Mouse (Mus musculus) MEL (cell line): ENCODE data around the gene Tbc1d1. TPM values are rescaled to one million over a fixed set of nuclear protein-coding genes. Genes with fewer than 3 reads are reported as not detected.

Experiments
- DNase-seq: peaks from one replicate; pipeline ENCODE4 v3.0.0; 2011; ENCODE audit warnings: low read depth, low spot score
- H3K27ac ChIP-seq: 2 replicates; pipeline ENCODE4 v1.5.1; 2012; ENCODE audit warnings: low read depth, mild to moderate bottlenecking, control low read depth, low read length, moderate library complexity; ENCODE audit not compliant: control insufficient read depth
- H3K27me3 ChIP-seq, 2 experiments: fragments of 150-350 bp in 1 of 2; sonication (generic) in 1 of 2; 2 replicates each; pipeline ENCODE4 v1.6.1; 2012; ENCODE audit warnings: low read length in 2 of 2, mild to moderate bottlenecking in 2 of 2, improper control_type of control experiment in 1 of 2, moderate library complexity in 1 of 2; ENCODE audit not compliant: insufficient read depth in 2 of 2, control insufficient read depth in 1 of 2
- H3K36me3 ChIP-seq, 2 experiments: 2 replicates each; pipeline ENCODE4 v1.6.1; 2012 to 2014; ENCODE audit warnings: low read length in 2 of 2, improper control_type of control experiment in 1 of 2, inconsistent platforms in 1 of 2, mild to moderate bottlenecking in 1 of 2; ENCODE audit not compliant: insufficient read depth in 2 of 2, control insufficient read depth in 1 of 2
- H3K4me1 ChIP-seq, 2 experiments: fragments of 150-350 bp in 1 of 2; sonication (generic) in 1 of 2; 2 replicates each; pipeline ENCODE4 v1.6.1; 2012; ENCODE audit warnings: low read length in 2 of 2, improper control_type of control experiment in 1 of 2, mild to moderate bottlenecking in 1 of 2; ENCODE audit not compliant: insufficient read depth in 2 of 2, control insufficient read depth in 1 of 2
- H3K4me3 ChIP-seq, 2 experiments: fragments of 150-350 bp in 1 of 2; sonication (generic) in 1 of 2; 2 replicates each; pipeline ENCODE4 v1.5.1; 2012; ENCODE audit warnings: low read depth in 2 of 2, low read length in 2 of 2, mild to moderate bottlenecking in 2 of 2, moderate library complexity in 2 of 2, control low read depth in 1 of 2, improper control_type of control experiment in 1 of 2; ENCODE audit not compliant: control insufficient read depth in 1 of 2, insufficient read depth in 1 of 2
- H3K79me2 ChIP-seq: 2 replicates; pipeline ENCODE4 v1.6.1; 2012; ENCODE audit warnings: mild to moderate bottlenecking, low read length, moderate library complexity; ENCODE audit not compliant: control insufficient read depth, poor library complexity, insufficient read depth
- H3K9ac ChIP-seq: 2 replicates; pipeline ENCODE4 v1.6.1; 2012; ENCODE audit warnings: low read depth, mild to moderate bottlenecking, control low read depth, low read length, moderate library complexity; ENCODE audit not compliant: control insufficient read depth, poor library complexity, severe bottlenecking
- H3K9me3 ChIP-seq: fragments of 150-350 bp; sonication (generic); replicated peaks from 2 replicates; pipeline ENCODE4 v1.6.1; 2012; ENCODE audit warnings: mild to moderate bottlenecking, low read length, improper control_type of control experiment, moderate library complexity; ENCODE audit not compliant: insufficient read depth
- CHD1 ChIP-seq: IDR thresholded peaks from 2 replicates; pipeline ENCODE4 v1.6.1; 2012; ENCODE audit warnings: low read depth, mild to moderate bottlenecking, inconsistent platforms, low read length, improper control_type of control experiment
- CHD2 ChIP-seq: IDR thresholded peaks from 2 replicates; pipeline ENCODE4 v1.6.1; 2011; ENCODE audit warnings: low read length, improper control_type of control experiment
- CTCF ChIP-seq, 3 experiments: IDR thresholded peaks in 2 of 3; conservative IDR thresholded peaks in 1 of 3; 2 replicates each; pipeline ENCODE4 v1.5.1; 2011 to 2012; ENCODE audit warnings: low read length in 3 of 3, low read depth in 2 of 3, mild to moderate bottlenecking in 2 of 3, improper control_type of control experiment in 1 of 3, inconsistent platforms in 1 of 3, mixed read lengths in 1 of 3, moderate library complexity in 1 of 3; ENCODE audit not compliant: control insufficient read depth in 1 of 3, insufficient read depth in 1 of 3, poor library complexity in 1 of 3, severe bottlenecking in 1 of 3
- ETS1 ChIP-seq: IDR thresholded peaks from 2 replicates; pipeline ENCODE4 v1.6.1; 2012; ENCODE audit warnings: low read depth, mild to moderate bottlenecking, inconsistent platforms, low read length, improper control_type of control experiment, moderate library complexity
- GABPA ChIP-seq: IDR thresholded peaks from 2 replicates; pipeline ENCODE4 v1.6.1; 2012; ENCODE audit warnings: low read depth, mild to moderate bottlenecking, inconsistent platforms, low read length, improper control_type of control experiment, moderate library complexity
- GATA1 ChIP-seq: IDR thresholded peaks from 2 replicates; pipeline ENCODE4 v1.6.1; 2011; ENCODE audit warnings: low read depth, low read length, improper control_type of control experiment
- HCFC1 ChIP-seq: IDR thresholded peaks from 2 replicates; pipeline ENCODE4 v1.6.1; 2012; ENCODE audit warnings: low read depth, mild to moderate bottlenecking, inconsistent platforms, low read length, improper control_type of control experiment, moderate library complexity
- JUND ChIP-seq: IDR thresholded peaks from 2 replicates; pipeline ENCODE4 v1.6.1; 2011; ENCODE audit warnings: low read depth, mild to moderate bottlenecking, improper control_type of control experiment, low read length
- KAT2A ChIP-seq: conservative IDR thresholded peaks from 2 replicates; pipeline ENCODE4 v1.6.1; 2012; ENCODE audit warnings: low read depth, low read length, improper control_type of control experiment, inconsistent platforms
- MAFK ChIP-seq: IDR thresholded peaks from 2 replicates; pipeline ENCODE4 v1.6.1; 2011; ENCODE audit warnings: low read depth, mild to moderate bottlenecking, low read length, improper control_type of control experiment, borderline replicate concordance
- MAX ChIP-seq: IDR thresholded peaks from 2 replicates; pipeline ENCODE4 v1.6.1; 2011; ENCODE audit warnings: low read length, improper control_type of control experiment
- MAZ ChIP-seq: IDR thresholded peaks from 2 replicates; pipeline ENCODE4 v1.6.1; 2012; ENCODE audit warnings: low read depth, mild to moderate bottlenecking, inconsistent platforms, low read length, improper control_type of control experiment
- MEF2A ChIP-seq: IDR thresholded peaks from 2 replicates; pipeline ENCODE4 v1.6.1; 2014; ENCODE audit warnings: low read depth, mild to moderate bottlenecking, inconsistent platforms, low read length, improper control_type of control experiment; ENCODE audit not compliant: poor library complexity, insufficient replicate concordance, severe bottlenecking; ENCODE audit errors: extremely low read depth
- MXI1 ChIP-seq: IDR thresholded peaks from 2 replicates; pipeline ENCODE4 v1.6.1; 2011; ENCODE audit warnings: mild to moderate bottlenecking, low read depth, low read length, improper control_type of control experiment
- MYB ChIP-seq: IDR thresholded peaks from 2 replicates; pipeline ENCODE4 v1.6.1; 2011; ENCODE audit warnings: mild to moderate bottlenecking, low read depth, low read length, improper control_type of control experiment
- MYC ChIP-seq: IDR thresholded peaks from 2 replicates; pipeline ENCODE4 v1.6.1; 2011; ENCODE audit warnings: low read depth, mild to moderate bottlenecking, low read length, improper control_type of control experiment, moderate library complexity
- NELFE ChIP-seq: IDR thresholded peaks from 2 replicates; pipeline ENCODE4 v1.6.1; 2011; ENCODE audit warnings: low read depth, low read length, improper control_type of control experiment
- NRF1 ChIP-seq: IDR thresholded peaks from 2 replicates; pipeline ENCODE4 v1.6.1; 2014; ENCODE audit warnings: low read depth, mild to moderate bottlenecking, inconsistent platforms, low read length, improper control_type of control experiment, moderate library complexity; ENCODE audit not compliant: poor library complexity, insufficient read depth, severe bottlenecking
- POLR2A ChIP-seq, 2 experiments: IDR thresholded peaks; 2 replicates each; pipeline ENCODE4 v1.6.1; 2011 to 2012; ENCODE audit warnings: low read length in 2 of 2, mild to moderate bottlenecking in 2 of 2, control low read depth in 1 of 2, improper control_type of control experiment in 1 of 2, low read depth in 1 of 2, moderate library complexity in 1 of 2; ENCODE audit not compliant: control insufficient read depth in 1 of 2, insufficient read depth in 1 of 2, poor library complexity in 1 of 2
- TBP ChIP-seq: IDR thresholded peaks from 2 replicates; pipeline ENCODE4 v1.8.0; 2011; ENCODE audit warnings: low read depth, low read length, improper control_type of control experiment
- TCF12 ChIP-seq: IDR thresholded peaks from 2 replicates; pipeline ENCODE4 v1.6.1; 2014; ENCODE audit warnings: low read depth, mild to moderate bottlenecking, inconsistent platforms, low read length, improper control_type of control experiment, moderate library complexity
- UBTF ChIP-seq: IDR thresholded peaks from 2 replicates; pipeline ENCODE4 v1.6.1; 2012; ENCODE audit warnings: low read depth, mild to moderate bottlenecking, inconsistent platforms, low read length, improper control_type of control experiment, moderate library complexity, borderline replicate concordance; ENCODE audit not compliant: insufficient read depth
- USF1 ChIP-seq: IDR thresholded peaks from 2 replicates; pipeline ENCODE4 v1.6.1; 2014; ENCODE audit warnings: low read depth, mild to moderate bottlenecking, inconsistent platforms, low read length, improper control_type of control experiment, moderate library complexity
- USF2 ChIP-seq, 2 experiments: IDR thresholded peaks; 2 replicates each; pipeline ENCODE4 v1.6.1; 2011 to 2012; ENCODE audit warnings: improper control_type of control experiment in 2 of 2, low read length in 2 of 2, borderline replicate concordance in 1 of 2, inconsistent platforms in 1 of 2, low read depth in 1 of 2, mild to moderate bottlenecking in 1 of 2; ENCODE audit not compliant: insufficient read depth in 1 of 2
- ZKSCAN1 ChIP-seq: IDR thresholded peaks from 2 replicates; pipeline ENCODE4 v1.6.1; 2012; ENCODE audit warnings: low read depth, mild to moderate bottlenecking, inconsistent platforms, low read length, improper control_type of control experiment, moderate library complexity
- ZMIZ1 ChIP-seq: IDR thresholded peaks from 2 replicates; pipeline ENCODE4 v1.6.1; 2012; ENCODE audit warnings: low read depth, mild to moderate bottlenecking, inconsistent platforms, low read length, improper control_type of control experiment, moderate library complexity
- polyA plus RNA-seq, 2 experiments: library from polyadenylated mRNA; stranded (reverse) in 1 of 2; unstranded in 1 of 2; fragments of >175 nt in 1 of 2; fragments of >200 nt in 1 of 2; gene quantifications; 2 replicates each; pipeline versions ENCODE4 v1.2.1 to v1.2.4; 2012; ENCODE audit warnings: low replicate concordance in 2 of 2, low read depth in 1 of 2; ENCODE audit not compliant: insufficient read length in 2 of 2, insufficient read depth in 1 of 2, missing spikeins in 1 of 2
- total RNA-seq: library from RNA; depleted of rRNA; stranded (reverse); fragments of 300-350 nt; gene quantifications from 2 replicates; pipeline ENCODE4 v1.2.3, GENCODE M21; 2012

Gene Tbc1d1
- total and polyA plus RNA-seq, 3 experiments: 22.5 to 24.4 TPM; not detected in 1

DNA sequence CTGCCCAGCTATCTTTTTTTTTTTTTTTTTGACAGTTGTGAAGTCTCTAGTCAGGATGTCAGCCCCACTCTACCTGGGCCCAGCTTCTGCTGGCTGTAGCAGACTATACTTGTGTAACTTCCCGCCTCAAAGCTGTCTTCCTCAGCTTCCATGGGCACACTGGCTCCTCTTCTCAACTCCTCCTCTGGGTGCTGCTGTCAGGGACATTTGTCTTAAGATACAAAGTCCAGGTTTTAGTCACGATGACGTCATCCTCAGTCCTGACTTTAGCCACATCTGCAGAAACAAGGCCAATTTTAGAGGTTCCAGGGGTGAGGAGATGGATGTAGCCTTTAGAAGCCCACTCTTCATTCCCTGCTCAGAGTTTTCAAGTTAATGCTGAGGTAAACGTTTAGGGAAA lies 167.2 kb downstream of the Tbc1d1 start:
- no peaks in the 10 kb centered on the region for H3K4me1 ChIP-seq
- no peak for DNase-seq
- H3K79me2 ChIP-seq: no peaks in the 10 kb centered on the region
- H3K9me3 ChIP-seq: no peaks in the 10 kb centered on the region
- no peak for TF ChIP-seq ZMIZ1
- TF ChIP-seq POLR2A (IDR thresholded peaks at IDR 0.05; ENCODE audit: control insufficient read depth in 1 of 2, insufficient read depth in 1 of 2, low read depth in 1 of 2, low read length in 2 of 2, poor library complexity in 1 of 2): no peak
- TF ChIP-seq, all 39 proteins: peak for 0
- no peak overlapping the region for H3K27ac ChIP-seq
- H3K36me3 ChIP-seq: no peaks in the 10 kb centered on the region; a peak in 2 of 4 replicates
- H3K27me3 ChIP-seq: no peaks in the 10 kb centered on the region
- H3K4me3 ChIP-seq: no peak overlapping the region
- no peak overlapping the region for H3K9ac ChIP-seq

DNA sequence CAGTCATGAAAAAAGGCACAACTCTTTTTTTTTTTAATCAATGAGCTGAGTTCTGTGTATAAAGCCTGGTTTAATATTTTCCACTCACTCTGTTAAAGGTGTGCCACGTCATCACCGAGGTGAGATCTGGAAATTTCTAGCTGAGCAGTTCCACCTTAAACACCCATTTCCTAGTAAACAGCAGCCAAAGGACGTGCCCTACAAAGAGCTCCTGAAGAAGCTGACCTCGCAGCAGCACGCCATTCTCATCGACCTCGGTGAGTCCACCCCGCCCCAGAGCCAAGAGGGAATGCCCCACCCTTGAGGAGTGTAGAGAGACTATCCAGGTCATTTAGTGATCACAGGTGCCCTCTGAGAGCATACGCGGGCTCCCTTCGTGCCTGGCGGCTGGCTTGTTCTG lies 168.2 kb downstream of the Tbc1d1 start:
- H3K27me3 ChIP-seq: no peaks in the 10 kb centered on the region
- DNase-seq: no peak
- no peak overlapping the region for H3K27ac ChIP-seq
- no peak overlapping the region for H3K4me3 ChIP-seq
- H3K36me3 ChIP-seq: peaks cover 0 to 2% of the 10 kb centered on the region in 2 experiments; a peak in 2 of 4 replicates
- no peaks in the 10 kb centered on the region for H3K79me2 ChIP-seq
- no peaks in the 10 kb centered on the region for H3K4me1 ChIP-seq
- H3K9me3 ChIP-seq: no peaks in the 10 kb centered on the region
- no peak for TF ChIP-seq POLR2A (IDR thresholded peaks at IDR 0.05; ENCODE audit: control insufficient read depth in 1 of 2, insufficient read depth in 1 of 2, low read depth in 1 of 2, low read length in 2 of 2, poor library complexity in 1 of 2)
- no peak for TF ChIP-seq ZKSCAN1
- TF ChIP-seq UBTF: no peak
- TF ChIP-seq KAT2A: no peak
- no peak for TF ChIP-seq NELFE
- TF ChIP-seq MXI1: no peak
- no peak for TF ChIP-seq USF2 (IDR thresholded peaks at IDR 0.05; ENCODE audit: borderline replicate concordance in 1 of 2, insufficient read depth in 1 of 2, low read depth in 1 of 2, low read length in 2 of 2)
- no peak for TF ChIP-seq USF1
- TF ChIP-seq MYB: no peak
- TF ChIP-seq GABPA: no peak
- no peak for TF ChIP-seq MAX
- no peak for TF ChIP-seq JUND
- H3K9ac ChIP-seq: no peak overlapping the region

DNA sequence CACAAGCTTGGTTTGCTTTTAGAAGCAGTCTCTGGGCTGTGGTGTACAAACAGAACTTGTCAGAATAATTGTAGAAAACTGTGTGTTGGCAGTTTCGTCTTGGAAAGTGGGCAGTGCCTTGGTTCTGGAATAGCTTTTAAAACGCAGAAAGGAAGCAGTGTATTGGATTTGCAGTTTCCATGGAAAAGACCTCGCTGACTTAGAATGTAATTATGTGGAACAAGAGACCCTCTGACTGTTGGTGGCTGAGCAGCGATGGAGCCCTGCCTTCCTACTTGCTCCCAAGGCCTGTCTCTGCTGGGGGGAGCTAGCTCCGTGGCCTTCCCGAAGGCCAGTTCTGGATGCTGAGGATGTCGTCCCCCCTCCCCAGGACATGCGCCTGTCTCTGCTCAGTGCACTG lies 168.8 kb downstream of the Tbc1d1 start:
- Histone ChIP-seq H3K9me3 (no peaks in the 10 kb centered on the region), H3K27ac (no peak overlapping the region), H3K4me1 (no peaks in the 10 kb centered on the region), H3K27me3 (no peaks in the 10 kb centered on the region), H3K36me3 (peaks cover 0 to 2% of the 10 kb centered on the region in 2 experiments; a peak in 2 of 4 replicates), H3K9ac (no peak overlapping the region), H3K79me2 (no peaks in the 10 kb centered on the region), H3K4me3 (no peak overlapping the region)
- no peak for DNase-seq
- TF ChIP-seq NRF1 (no peak), ZKSCAN1 (no peak), GABPA (no peak), ZMIZ1 (no peak), GATA1 (no peak), HCFC1 (no peak), MAFK (no peak), CHD1 (no peak), KAT2A (no peak), TBP (no peak), MEF2A (no peak), MAZ (no peak), CTCF (IDR thresholded peaks at IDR 0.05 in 2 of 3, conservative IDR thresholded peaks at IDR 0.05 in 1 of 3; ENCODE audit: control insufficient read depth in 1 of 3, insufficient read depth in 1 of 3, low read depth in 2 of 3, low read length in 3 of 3, poor library complexity in 1 of 3, severe bottlenecking in 1 of 3) (no peak), TCF12 (no peak), USF2 (IDR thresholded peaks at IDR 0.05; ENCODE audit: borderline replicate concordance in 1 of 2, insufficient read depth in 1 of 2, low read depth in 1 of 2, low read length in 2 of 2) (no peak), MYC (no peak), ETS1 (no peak), CHD2 (no peak)
